Mouse (Mus musculus): ENCODE results near the gene Mfsd2a. TPM values are rescaled to one million over a fixed set of nuclear protein-coding genes. Genes with fewer than 3 reads are reported as not detected.

Gene Mfsd2a
- polyA plus RNA-seq (2012; rRNA removed), result 0.07 and 0.08 TPM in 2 replicates

DNA sequence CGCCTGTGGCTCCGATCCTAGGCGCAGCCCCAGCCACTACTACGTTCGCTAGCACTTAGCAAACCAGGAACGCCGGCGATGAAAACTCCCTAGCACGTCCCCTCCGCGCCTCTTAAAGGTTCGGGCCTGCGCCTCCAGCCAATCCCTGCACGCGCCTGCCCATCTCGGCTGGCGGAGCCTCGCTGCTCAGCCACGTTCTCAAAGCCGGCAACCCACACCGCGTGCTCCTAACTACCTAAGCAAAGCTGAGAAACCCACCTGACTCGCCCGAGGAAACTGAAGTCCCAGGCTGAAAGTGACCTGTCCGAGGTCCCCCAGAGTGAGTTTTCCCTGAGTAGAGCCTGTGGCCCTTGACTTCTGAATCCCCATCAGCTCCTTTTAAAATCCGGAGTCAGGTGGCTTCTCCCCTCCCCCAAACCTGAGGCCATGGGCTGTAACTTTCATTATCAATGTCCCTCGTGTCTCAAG lies at the start of gene Mfsd2a:
TSS of gene Mfsd2a (minus strand) at position 89 of the 468 bp plus-strand sequence.

DNA sequence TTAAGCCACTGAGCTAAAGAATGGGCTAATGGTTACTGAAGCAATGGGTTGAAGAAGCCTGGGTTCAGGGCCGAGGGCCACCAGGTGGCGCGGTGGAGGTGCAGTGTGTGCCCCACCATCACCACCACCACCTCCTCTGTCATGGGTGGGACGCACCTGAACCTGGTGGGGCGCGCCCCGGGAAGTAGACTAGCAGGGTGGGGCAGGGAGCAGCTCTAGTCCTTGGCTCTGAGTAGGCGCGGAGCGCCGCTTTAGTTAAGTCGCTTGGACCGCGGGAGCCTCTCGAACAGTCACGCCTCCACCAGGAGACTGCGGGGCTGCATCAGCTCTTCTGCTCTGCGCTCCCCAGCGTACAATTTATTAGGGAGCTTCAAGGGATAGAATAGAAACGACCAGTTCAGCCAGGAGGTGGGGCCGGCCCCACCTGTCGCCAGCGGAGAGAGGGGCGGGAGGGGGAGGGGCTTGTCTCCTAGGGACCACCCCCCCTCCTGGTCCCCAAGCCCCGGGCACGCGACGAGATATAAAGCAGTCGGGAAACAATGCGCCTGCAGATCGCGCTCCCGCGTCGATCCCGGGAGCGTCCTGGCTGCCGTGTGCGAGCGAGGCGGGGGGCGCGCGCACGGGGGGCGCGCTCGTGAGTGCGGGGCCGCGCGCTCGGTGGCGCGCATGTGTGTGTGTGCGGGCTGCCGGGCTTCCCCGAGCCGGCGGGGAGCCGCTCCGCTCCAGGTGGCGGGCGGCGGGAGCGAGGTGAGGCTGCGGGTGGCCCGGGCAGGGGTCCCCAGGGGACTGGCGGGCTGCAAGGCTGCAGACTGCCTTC lies 34.6 kb upstream of the Mfsd2a start, which contains the start of gene Mycl:
TSS of gene Mycl (plus strand) at position 249 of the 817 bp plus-strand sequence.

Other genes starting within 250 kb of the Mfsd2a start
- 17.4 and 18.0 TPM in 2 replicates for gene Ppt1, start 124.9 kb downstream of the Mfsd2a start, polyA plus RNA-seq (2012; rRNA removed)
- 43.0 and 45.9 TPM in 2 replicates for gene Cap1, start 75.1 kb downstream of the Mfsd2a start, polyA plus RNA-seq (2012; rRNA removed)
- gene Mycl, start 34.5 kb upstream of the Mfsd2a start, polyA plus RNA-seq (2012; rRNA removed), result 0.82 and 0.99 TPM in 2 replicates
- 4.5 and 5.4 TPM in 2 replicates for gene Trit1, start 55.4 kb upstream of the Mfsd2a start, polyA plus RNA-seq (2012; rRNA removed)
- gene Bmp8b, start 144.0 kb upstream of the Mfsd2a start, polyA plus RNA-seq (2012; rRNA removed), result 0.22 and 0.24 TPM in 2 replicates
- gene Oxct2b, start 155.1 kb upstream of the Mfsd2a start, polyA plus RNA-seq (2012; rRNA removed), result 0.03 and 0.06 TPM in 2 replicates
- gene Ppie, start 178.8 kb upstream of the Mfsd2a start, polyA plus RNA-seq (2012; rRNA removed), result 17.7 and 19.1 TPM in 2 replicates
- gene Hpcal4, start 222.0 kb upstream of the Mfsd2a start, polyA plus RNA-seq (2012; rRNA removed), result 0.01 TPM in 1 of 2 replicates, not detected in the other
- gene Nt5c1a, start 240.3 kb upstream of the Mfsd2a start, polyA plus RNA-seq (2012; rRNA removed), result 0.02 TPM in 1 of 2 replicates, not detected in the other